Mouse (Mus musculus): ENCODE measurements around the gene Elf2.

- TF ChIP-seq CHD1 (IDR thresholded peaks at IDR 0.05; ENCODE audit: low read depth, low read length) (no peak), MAX (IDR thresholded peaks at IDR 0.05; ENCODE audit: low read length) (no peak), POLR2A (IDR thresholded peaks at IDR 0.05; ENCODE audit: low read depth, low read length) (no peak)
Observed at GRCm38 (mm10) chr3:51288880-51289821, 51.3 kb downstream of the Elf2 start.
